Mouse (Mus musculus) thymus, adult 2 months (tissue): ENCODE measurements at regions not wholly inside any gene's neighbourhood (a gene's known extent, or its start where the extent isn't known, plus 50 kb on each side); places are given as distances from the start of the nearest gene placed in this dataset.

Source experiments
- DNase-seq: peaks from one replicate; pipeline ENCODE4 v3.0.0; 2021
- H3K27ac ChIP-seq: fragments of 200-500 bp; 2 replicates; pipeline ENCODE4 v1.5.1; 2012; ENCODE audit warnings: low read length, control low read depth; ENCODE audit not compliant: control insufficient read depth, insufficient read depth
- H3K27me3 ChIP-seq: fragments of 200-500 bp; 2 replicates; pipeline ENCODE4 v1.6.1; 2012; ENCODE audit warnings: mild to moderate bottlenecking, low read length, moderate library complexity, mixed read lengths; ENCODE audit not compliant: control insufficient read depth, insufficient read depth
- H3K36me3 ChIP-seq: fragments of 200-500 bp; 2 replicates; pipeline ENCODE4 v1.6.1; 2012; ENCODE audit warnings: mild to moderate bottlenecking, low read length, moderate library complexity; ENCODE audit not compliant: control insufficient read depth, insufficient read depth
- H3K4me1 ChIP-seq: fragments of 200-500 bp; replicated peaks from 2 replicates; pipeline ENCODE4 v1.6.1; 2012; ENCODE audit warnings: low read length; ENCODE audit not compliant: control insufficient read depth, insufficient read depth
- H3K4me3 ChIP-seq: fragments of 200-500 bp; 2 replicates; pipeline ENCODE4 v1.5.1; 2012; ENCODE audit warnings: mild to moderate bottlenecking, low read length, control low read depth, moderate library complexity; ENCODE audit not compliant: control insufficient read depth, insufficient read depth
- CTCF ChIP-seq: fragments of 200-500 bp; IDR thresholded peaks from 2 replicates; pipeline ENCODE4 v1.5.1; 2012; ENCODE audit warnings: mild to moderate bottlenecking, control low read depth, low read length, moderate library complexity, borderline replicate concordance; ENCODE audit not compliant: control insufficient read depth, poor library complexity, insufficient read depth; ENCODE audit errors: extremely low read depth
- POLR2A ChIP-seq: fragments of 200-500 bp; IDR thresholded peaks from 2 replicates; pipeline ENCODE4 v1.6.1; 2012; ENCODE audit warnings: mild to moderate bottlenecking, low read length, control low read depth, moderate library complexity; ENCODE audit not compliant: control insufficient read depth, poor library complexity, insufficient read depth; ENCODE audit errors: extremely low read depth
- WGBS: fragments of 180-500 bp; shearing (Covaris S2); methylation state at CpG from one replicate; pipeline ENCODE4 v1.1.7; 2018; 5-methylcytosine and 5-hydroxymethylcytosine counted together

- TF ChIP-seq POLR2A, result no peak
- no peak for TF ChIP-seq CTCF
- H3K27ac ChIP-seq, result no peak overlapping the region
- WGBS, result 59% methylated on average over 4 of the region's 4 CpGs
- no peak overlapping the region for H3K4me3 ChIP-seq
- DNase-seq, result no peak
- H3K27me3 ChIP-seq, result no peaks in the 10 kb centered on the region
- no peaks in the 10 kb centered on the region for H3K4me1 ChIP-seq
- H3K36me3 ChIP-seq, result no peaks in the 10 kb centered on the region
These were observed 122.9 kb upstream of the Arhgap18 start for GRCm38 (mm10) chr10:26630196-26630760.

- TF ChIP-seq POLR2A (no peak), CTCF (no peak)
- WGBS, result 96% methylated on average over 5 of the region's 5 CpGs
- Histone ChIP-seq H3K36me3 (no peaks in the 10 kb centered on the region), H3K27ac (no peak overlapping the region), H3K27me3 (no peaks in the 10 kb centered on the region), H3K4me1 (no peaks in the 10 kb centered on the region), H3K4me3 (no peak overlapping the region)
- no peak for DNase-seq
These were observed 121.0 kb upstream of the Arhgap18 start for GRCm38 (mm10) chr10:26632266-26632665.

GRCm38 (mm10) chr10:26637459-26637858 is 115.8 kb upstream of the Arhgap18 start:
- Histone ChIP-seq H3K4me1 (no peaks in the 10 kb centered on the region), H3K36me3 (no peaks in the 10 kb centered on the region), H3K27ac (no peak overlapping the region), H3K4me3 (no peak overlapping the region), H3K27me3 (no peaks in the 10 kb centered on the region)
- 96% methylated on average over 3 of the region's 3 CpGs for WGBS
- DNase-seq, result no peak
- no peak for TF ChIP-seq POLR2A
- TF ChIP-seq CTCF, result no peak

- no peak for TF ChIP-seq CTCF
- Histone ChIP-seq H3K27me3 (no peaks in the 10 kb centered on the region), H3K4me1 (no peaks in the 10 kb centered on the region), H3K4me3 (no peak overlapping the region), H3K27ac (no peak overlapping the region), H3K36me3 (no peaks in the 10 kb centered on the region)
- DNase-seq, result no peak
- WGBS, result 90% methylated on average over 4 of the region's 4 CpGs
These were observed 115.2 kb upstream of the Arhgap18 start for GRCm38 (mm10) chr10:26638056-26638455.

- Histone ChIP-seq H3K27ac (no peak overlapping the region), H3K36me3 (no peaks in the 10 kb centered on the region), H3K4me3 (no peak overlapping the region)
These were observed 114.1 kb upstream of the Arhgap18 start for GRCm38 (mm10) chr10:26639118-26639517.

GRCm38 (mm10) chr10:26653103-26653502 is 100.1 kb upstream of the Arhgap18 start:
- 92% methylated on average over 1 of the region's 1 CpGs for WGBS
- TF ChIP-seq POLR2A, result no peak
- TF ChIP-seq CTCF, result no peak
- H3K4me1 ChIP-seq, result no peaks in the 10 kb centered on the region
- H3K27ac ChIP-seq, result no peak overlapping the region
- no peak for DNase-seq
- no peaks in the 10 kb centered on the region for H3K27me3 ChIP-seq
- H3K36me3 ChIP-seq, result no peaks in the 10 kb centered on the region
- H3K4me3 ChIP-seq, result no peak overlapping the region

More at GRCm38 (mm10) chr10:26639118-26639517, 114.1 kb upstream of the Arhgap18 start:
- no peak for DNase-seq
- TF ChIP-seq CTCF, result no peak
- no peak for TF ChIP-seq POLR2A
- WGBS, result 97% methylated on average over 3 of the region's 3 CpGs
- no peaks in the 10 kb centered on the region for H3K27me3 ChIP-seq
- no peaks in the 10 kb centered on the region for H3K4me1 ChIP-seq

- Histone ChIP-seq H3K27me3 (no peaks in the 10 kb centered on the region), H3K4me1 (no peaks in the 10 kb centered on the region), H3K27ac (no peak overlapping the region), H3K4me3 (no peak overlapping the region), H3K36me3 (no peaks in the 10 kb centered on the region)
- no peak for DNase-seq
- TF ChIP-seq POLR2A, result no peak
- TF ChIP-seq CTCF, result no peak
These were observed 89.0 kb upstream of the Arhgap18 start for GRCm38 (mm10) chr10:26664270-26664669.
